Mouse (Mus musculus) kidney, embryonic 14.5 days (tissue): ENCODE results near the gene Olfr836. TPM values are rescaled to one million over a fixed set of nuclear protein-coding genes. Genes with fewer than 3 reads are reported as not detected.
"Not testable (repeated sequence)": the region's sequence is repeated elsewhere in the genome, so short reads cannot be mapped to it uniquely, and the experiment has no call there.

Source experiments
- ATAC-seq: fragments of 200-750 bp; cut with Nextera tagmentation; 2 replicates; pipeline ENCODE4 v1.8.0; 2017; ENCODE audit warnings: moderate number of reproducible peaks, mild to moderate bottlenecking, moderate TSS enrichment, moderate library complexity; ENCODE audit not compliant: low FRiP score, low TSS enrichment
- H3K27ac ChIP-seq: fragments of 300-500 bp; sonication (generic); 2 replicates; pipeline ENCODE4 v1.5.1; 2014; ENCODE audit warnings: low read depth, mild to moderate bottlenecking, low read length, moderate library complexity, mixed read lengths
- H3K27me3 ChIP-seq: fragments of 300-500 bp; sonication (generic); 2 replicates; pipeline ENCODE4 v1.6.1; 2014; ENCODE audit warnings: mild to moderate bottlenecking, low read length; ENCODE audit not compliant: control insufficient read depth, insufficient read depth
- H3K36me3 ChIP-seq: fragments of 300-500 bp; sonication (generic); 2 replicates; pipeline ENCODE4 v1.6.1; 2014; ENCODE audit warnings: low read length, mixed read lengths; ENCODE audit not compliant: control insufficient read depth, insufficient read depth
- H3K4me1 ChIP-seq: fragments of 300-500 bp; sonication (generic); 2 replicates; pipeline ENCODE4 v1.6.1; 2014; ENCODE audit warnings: low read length, mixed read lengths; ENCODE audit not compliant: control insufficient read depth, insufficient read depth
- H3K4me2 ChIP-seq: fragments of 300-500 bp; sonication (generic); replicated peaks from 2 replicates; pipeline ENCODE4 v1.6.1; 2014; ENCODE audit warnings: low read depth, mild to moderate bottlenecking, low read length
- H3K4me3 ChIP-seq: fragments of 300-500 bp; sonication (generic); 2 replicates; pipeline ENCODE4 v1.5.1; 2014; ENCODE audit warnings: mild to moderate bottlenecking, low read length
- H3K9ac ChIP-seq: fragments of 300-500 bp; sonication (generic); 2 replicates; pipeline ENCODE4 v1.6.1; 2014; ENCODE audit warnings: low read depth, mild to moderate bottlenecking, low read length, moderate library complexity
- H3K9me3 ChIP-seq: fragments of 300-500 bp; sonication (generic); 2 replicates; pipeline ENCODE4 v1.6.1; 2016; ENCODE audit warnings: low read length; ENCODE audit not compliant: control insufficient read depth
- WGBS: fragments of 180-500 bp; shearing (Covaris S2); extraction: QIAGEN DNeasy Blood & Tissue Kit; methylation state at CpG from one replicate; pipeline ENCODE4 v1.1.7; 2014; 5-methylcytosine and 5-hydroxymethylcytosine counted together
- polyA plus RNA-seq: library from polyadenylated mRNA; unstranded; fragments of >200 nt; fragmentation: Nextera tagmentation; extraction: Ambion mirVana; gene quantifications from 2 replicates; pipeline ENCODE4 v1.2.1, GENCODE M21; 2014

The Olfr836 gene
- not detected in 2 replicates for polyA plus RNA-seq

DNA sequence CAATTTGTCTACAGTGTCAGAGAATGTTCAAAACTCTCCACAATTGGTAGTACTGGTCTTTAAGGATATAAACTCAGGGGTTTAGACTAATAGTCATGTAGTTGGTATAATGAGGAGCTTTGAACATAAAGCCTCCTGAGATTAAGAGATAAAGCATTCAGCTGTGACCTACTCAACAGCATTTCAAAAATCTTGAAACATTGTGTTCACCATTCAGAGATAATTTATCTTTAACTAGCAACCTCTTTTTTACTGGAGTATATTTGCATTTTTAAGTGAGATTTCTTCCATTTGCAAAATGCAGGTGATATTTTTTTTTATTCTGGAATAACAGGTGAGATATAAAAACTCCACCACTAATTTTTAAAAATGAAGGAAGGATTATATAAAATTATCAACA is at the start of gene Olfr836:
Gene Olfr836 (plus strand): TSS at position 301 of the 400 bp plus-strand sequence.
- Histone ChIP-seq H3K36me3 (no peaks in the 10 kb centered on the region), H3K27me3 (no peaks in the 10 kb centered on the region), H3K27ac (no peak within 1 kb of the TSS), H3K4me3 (no peak within 1 kb of the TSS), H3K9ac (no peak within 1 kb of the TSS), H3K9me3 (no peaks in the 10 kb centered on the region), H3K4me2 (no peak within 1 kb of the TSS), H3K4me1 (no peaks in the 10 kb centered on the region)
- no peak for ATAC-seq

DNA sequence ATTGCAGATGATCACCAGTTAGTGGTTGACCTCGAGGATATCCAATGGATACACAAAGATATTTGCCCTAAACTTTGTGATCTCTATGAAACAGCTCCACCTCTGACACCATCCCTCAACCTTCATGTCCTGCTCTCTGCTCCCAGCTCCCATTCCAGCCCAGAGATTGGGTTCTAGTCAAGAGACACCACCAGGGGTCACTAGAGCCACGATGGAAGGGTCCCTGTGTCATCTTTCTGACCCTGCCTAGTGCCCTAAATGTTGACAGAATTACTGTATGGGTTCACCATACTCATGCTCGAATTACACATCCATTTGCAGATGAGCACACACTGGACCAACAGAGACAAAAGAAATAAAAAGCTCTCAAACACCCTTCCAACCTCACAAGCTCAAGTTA is 35.2 kb upstream of the Olfr836 start:
- ATAC-seq: no peak
- Histone ChIP-seq H3K27me3 (no peaks in the 10 kb centered on the region), H3K4me3 (no peak overlapping the region), H3K27ac (no peak overlapping the region), H3K4me2 (no peak overlapping the region), H3K9me3 (no peaks in the 10 kb centered on the region), H3K36me3 (no peaks in the 10 kb centered on the region), H3K4me1 (no peaks in the 10 kb centered on the region), H3K9ac (no peak overlapping the region)
- 30% methylated on average over 3 of the region's 3 CpGs for WGBS

DNA sequence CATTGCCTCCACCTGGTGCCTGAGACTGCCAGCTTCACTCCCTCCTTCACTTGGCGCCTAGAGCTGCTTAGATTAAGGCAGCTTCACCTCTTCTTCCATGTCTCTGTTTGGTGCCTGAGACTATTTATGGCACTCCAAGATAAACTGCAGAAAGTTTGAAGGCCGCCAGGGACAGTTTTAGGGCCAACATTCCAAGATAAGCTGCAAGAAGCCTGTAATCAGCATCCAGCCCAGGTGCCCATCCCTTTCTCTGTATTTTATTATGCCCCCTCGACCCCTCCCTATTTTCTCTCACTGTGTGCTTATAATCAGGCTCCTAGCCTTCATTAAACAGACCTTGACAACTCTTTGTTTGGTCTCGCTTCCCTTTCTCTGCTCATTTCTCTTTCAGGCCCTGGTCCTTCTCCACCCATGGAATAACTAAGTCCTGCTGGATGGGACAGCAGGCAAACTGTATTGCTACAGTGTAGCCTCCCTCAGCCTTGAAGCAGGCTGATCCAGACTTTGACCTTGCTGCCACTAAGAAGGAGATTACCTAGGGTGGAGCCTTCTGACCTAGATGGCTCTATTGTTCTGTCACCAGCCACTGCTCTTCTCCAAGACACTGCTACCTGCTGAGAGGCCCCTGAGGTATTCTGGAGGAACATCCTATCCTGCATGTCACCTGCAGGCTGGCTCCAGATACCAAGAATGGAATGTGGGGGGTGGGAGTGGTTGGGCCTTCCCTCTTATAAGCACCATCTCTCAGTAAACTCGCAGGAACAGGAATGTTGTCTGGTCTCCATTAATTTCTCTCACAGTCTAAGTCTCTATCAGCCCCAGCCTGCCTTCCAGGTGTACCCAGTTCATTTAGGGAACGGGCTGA is 27.1 kb upstream of the Olfr836 start:
- H3K9me3 ChIP-seq, H3K4me3 ChIP-seq, H3K9ac ChIP-seq, ATAC-seq, H3K36me3 ChIP-seq, H3K27ac ChIP-seq, H3K4me1 ChIP-seq, H3K27me3 ChIP-seq, H3K4me2 ChIP-seq: not testable (repeated sequence)
- 71% methylated on average over 6 of the region's 6 CpGs for WGBS

DNA sequence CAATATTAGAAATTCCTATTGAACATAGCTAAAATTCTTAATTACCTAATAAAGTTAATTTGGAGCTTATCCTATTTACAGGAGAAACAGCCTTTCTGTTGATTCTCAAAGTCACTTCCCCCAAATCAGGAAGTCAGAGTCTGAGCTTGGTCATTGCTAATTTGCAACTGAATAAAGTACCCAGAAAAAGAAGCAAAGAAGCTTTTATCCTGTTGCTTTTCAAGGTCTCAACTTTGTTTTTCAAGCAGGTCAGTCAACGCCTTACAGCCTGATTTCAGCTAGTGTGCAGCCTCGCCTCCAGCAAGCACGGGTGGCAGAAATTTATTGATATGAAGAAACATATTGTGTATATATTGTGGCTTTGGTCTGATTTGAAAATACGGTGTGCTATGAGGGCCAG is 22.9 kb upstream of the Olfr836 start:
- no peaks in the 10 kb centered on the region for H3K27me3 ChIP-seq
- ATAC-seq: no peak
- WGBS: 92% methylated on average over 4 of the region's 4 CpGs

DNA sequence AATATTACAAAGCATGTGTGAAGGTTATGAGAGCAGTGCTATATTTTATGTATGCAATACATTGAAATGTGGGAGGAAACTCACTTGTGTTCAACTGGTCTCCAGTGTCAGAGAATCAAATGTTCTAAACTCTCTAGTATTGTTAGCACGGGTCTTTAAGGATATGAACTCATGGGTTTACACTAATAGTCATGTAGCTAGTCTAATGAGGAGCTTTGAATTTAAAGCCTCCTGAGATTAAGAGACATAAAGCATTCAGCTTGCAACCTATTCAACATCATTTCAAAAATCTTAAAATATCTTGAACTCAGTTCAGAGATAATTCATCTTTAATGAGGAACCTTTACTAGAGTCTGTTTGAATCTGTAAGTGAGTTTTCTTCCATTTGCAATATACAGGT is 15.8 kb downstream of the Olfr836 start, which contains the start of gene Olfr837:
Gene Olfr837 (plus strand): TSS at position 301 of the 400 bp plus-strand sequence.
- Histone ChIP-seq H3K4me1 (no peaks in the 10 kb centered on the region), H3K4me3 (no peak within 1 kb of the TSS), H3K27me3 (no peaks in the 10 kb centered on the region), H3K9me3 (no peaks in the 10 kb centered on the region), H3K9ac (no peak within 1 kb of the TSS), H3K27ac (no peak within 1 kb of the TSS), H3K36me3 (no peaks in the 10 kb centered on the region), H3K4me2 (no peak within 1 kb of the TSS)
- 78% methylated on average over 1 of the region's 1 CpGs for WGBS
- ATAC-seq: no peak

More for the DNA sequence above, 22.9 kb upstream of the Olfr836 start:
- H3K4me3 ChIP-seq: no peak overlapping the region
- peaks cover 4% of the 10 kb centered on the region; the same call in 1 of the 2 replicates for H3K9me3 ChIP-seq
- no peak overlapping the region for H3K27ac ChIP-seq
- no peak overlapping the region for H3K9ac ChIP-seq
- no peaks in the 10 kb centered on the region for H3K36me3 ChIP-seq
- H3K4me2 ChIP-seq: no peak overlapping the region
- no peaks in the 10 kb centered on the region for H3K4me1 ChIP-seq

Other genes starting within 250 kb of the Olfr836 start
- gene Olfr830, start 245.7 kb upstream of the Olfr836 start, polyA plus RNA-seq: not detected in 2 replicates
- gene Olfr832, start 183.3 kb upstream of the Olfr836 start, polyA plus RNA-seq: not detected in 2 replicates
- not detected in 2 replicates for gene Olfr834, start 132.4 kb upstream of the Olfr836 start, polyA plus RNA-seq
- gene Olfr835, start 87.6 kb upstream of the Olfr836 start, polyA plus RNA-seq: not detected in 2 replicates
- gene Olfr837, start 15.9 kb downstream of the Olfr836 start, polyA plus RNA-seq: not detected in 2 replicates
- not detected in 2 replicates for gene Olfr839-ps1, start 56.9 kb downstream of the Olfr836 start, polyA plus RNA-seq
- gene Olfr843, start 131.6 kb downstream of the Olfr836 start, polyA plus RNA-seq: not detected in 2 replicates
- gene Olfr844, start 196.0 kb downstream of the Olfr836 start, polyA plus RNA-seq: not detected in 2 replicates
- not detected in 2 replicates for gene Olfr845, start 216.1 kb downstream of the Olfr836 start, polyA plus RNA-seq
- not detected in 2 replicates for gene Olfr846, start 243.6 kb downstream of the Olfr836 start, polyA plus RNA-seq